Mouse (Mus musculus) fibroblast of lung, adult 2 months (primary cell): ENCODE data around the gene Vmn1r70.

Experiments used
- DNase-seq: peaks from one replicate; pipeline ENCODE4 v3.0.0-alpha.2; 2011; ENCODE audit warnings: low read depth

Gene Vmn1r70

DNA sequence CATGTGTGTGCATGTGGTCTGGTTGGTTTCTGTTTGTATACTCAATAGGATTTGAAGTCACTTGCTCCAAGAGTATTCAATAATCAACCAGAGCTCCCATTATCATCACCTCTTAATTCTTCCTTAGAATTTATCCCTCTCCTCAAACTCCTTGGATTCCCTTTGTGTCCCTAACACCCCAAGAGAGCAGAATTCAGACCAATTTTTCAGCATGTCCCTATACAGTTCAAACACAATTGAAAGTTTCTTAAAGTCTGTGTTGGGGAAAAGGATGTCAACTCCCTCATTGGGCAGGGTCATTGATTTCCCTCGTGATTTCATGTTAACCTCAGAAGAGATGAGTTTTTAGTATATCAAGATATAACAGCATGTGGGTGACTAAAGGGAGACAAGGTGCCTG lies at the start of gene Vmn1r70:
Gene Vmn1r70, plus strand, starts transcription at position 301 of the 400 bp plus-strand sequence.
- DNase-seq: no peak

DNA sequence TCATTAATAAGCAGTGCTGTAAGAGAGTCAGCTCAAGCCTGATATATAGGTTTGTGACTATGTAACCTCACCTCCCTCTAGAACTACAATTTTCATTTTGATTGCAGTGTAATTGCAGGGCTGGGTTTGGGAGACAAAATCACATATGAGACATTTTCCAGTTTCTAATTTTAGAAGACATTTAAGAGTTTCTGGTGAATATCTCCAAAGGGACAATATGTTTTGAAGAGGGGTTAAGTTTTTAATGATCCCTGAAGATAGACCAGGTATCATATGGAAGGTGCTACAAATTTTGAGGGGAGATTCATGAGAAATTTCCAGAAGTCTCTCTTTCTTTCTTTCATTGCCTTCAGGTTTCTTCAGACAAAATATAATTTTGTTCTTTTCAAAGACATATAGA lies 17.8 kb upstream of the Vmn1r70 start, which contains the start of gene Vmn1r69:
Gene Vmn1r69, minus strand, starts transcription at position 101 of the 400 bp plus-strand sequence.
- DNase-seq: no peak
